Mouse (Mus musculus) thymus, postnatal 4 days (tissue): ENCODE measurements around the gene Serpinb9g.
"Not testable (repeated sequence)": the region's sequence is repeated elsewhere in the genome, so short reads cannot be mapped to it uniquely, and the experiment has no call there.

Source experiments
- DNase-seq: peaks from one replicate; pipeline ENCODE4 v3.0.0; 2021

Serpinb9g gene

DNA sequence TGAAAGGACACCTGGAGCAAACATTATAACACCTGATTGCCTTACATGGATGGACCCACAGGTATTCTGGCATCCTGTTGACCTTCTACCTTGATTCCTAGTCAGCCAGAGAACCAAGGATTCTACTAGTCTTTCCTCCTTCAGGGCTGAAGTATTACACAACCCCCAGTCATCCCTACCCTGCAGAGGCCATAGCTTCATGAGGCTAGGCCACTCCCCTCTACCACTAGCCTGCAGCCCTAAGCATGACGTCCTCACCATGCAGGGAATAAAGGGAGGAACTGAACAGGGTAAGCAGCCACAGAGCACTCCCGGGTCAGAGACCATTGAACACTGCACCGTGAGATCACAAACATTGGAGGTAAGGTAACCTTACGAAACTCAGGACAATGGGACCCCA lies at the start of gene Serpinb9g:
Gene Serpinb9g (plus strand): TSS at position 301 of the 400 bp plus-strand sequence.
- not testable (repeated sequence) for DNase-seq

DNA sequence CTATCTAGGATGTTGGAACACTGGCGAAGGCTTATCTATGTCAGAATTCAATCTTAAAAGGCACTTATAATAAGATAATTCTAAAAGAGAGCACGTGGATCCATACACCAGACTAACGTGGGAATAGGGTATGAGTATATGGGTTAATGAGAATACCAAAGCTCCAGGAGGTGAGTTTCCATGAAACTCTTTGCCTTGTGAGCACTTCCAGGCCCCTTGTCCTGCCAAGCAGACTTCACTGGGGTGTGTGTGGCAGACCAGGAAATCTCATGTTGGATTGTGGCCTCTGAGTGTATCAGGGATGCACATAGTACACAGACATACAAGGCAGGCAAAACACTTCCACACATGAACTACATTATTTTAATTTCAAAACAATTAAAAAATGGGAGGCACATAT lies 718 bp upstream of the Serpinb9g start:
- DNase-seq: not testable (repeated sequence)

DNA sequence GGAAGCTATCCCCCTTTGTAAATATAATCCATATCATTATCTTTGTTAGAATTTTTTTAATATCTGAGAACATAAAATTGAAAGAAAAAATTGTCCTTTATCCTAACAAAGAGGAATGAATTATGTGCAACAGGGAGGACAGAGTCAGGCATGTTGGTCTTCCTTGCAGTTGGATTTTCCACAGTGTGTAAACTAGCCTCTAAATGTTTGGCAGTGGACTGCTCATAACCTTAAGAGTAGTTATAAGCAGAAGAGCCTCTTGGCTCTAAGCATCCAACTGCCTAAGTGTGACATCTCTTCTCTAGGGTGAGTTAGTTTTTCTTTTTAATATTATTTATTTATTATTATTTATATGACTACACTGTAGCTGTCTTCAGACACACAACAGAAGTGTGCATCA lies 40.0 kb downstream of the Serpinb9g start:
- no peak for DNase-seq

DNA sequence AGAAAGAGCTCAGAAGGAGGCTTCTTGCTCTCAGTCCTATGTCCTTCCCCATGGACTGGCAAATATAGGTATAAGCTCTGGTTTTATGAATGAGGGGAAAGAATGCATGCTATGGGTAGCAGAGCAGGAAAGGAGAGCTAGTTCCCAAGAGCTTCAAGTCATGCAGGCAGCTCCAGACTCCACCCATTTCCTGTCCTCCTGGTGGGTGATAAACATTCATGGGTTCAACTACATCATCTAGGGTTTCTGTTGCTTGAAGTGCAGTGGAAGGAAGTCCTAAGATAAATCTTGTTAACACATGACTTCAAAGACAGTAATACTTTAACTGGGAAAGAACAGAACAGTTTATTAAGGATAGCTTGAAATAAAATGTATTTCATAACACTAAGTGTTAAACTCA lies 48.2 kb downstream of the Serpinb9g start:
- no peak for DNase-seq
